Mouse (Mus musculus): ENCODE results near the gene Sypl2. TPM values are rescaled to one million over a fixed set of nuclear protein-coding genes. Genes with fewer than 3 reads are reported as not detected.

The Sypl2 gene
- polyA plus RNA-seq, 1 experiment from 2014 or later: 0.39 TPM

Other genes starting within 250 kb of the Sypl2 start
- 46.9 and 47.2 TPM in 2 replicates for gene Gstm2, start 240.2 kb downstream of the Sypl2 start, polyA plus RNA-seq (2016; fragmentation: Nextera tagmentation; extraction: Ambion mirVana)
- gene Gstm1, start 208.7 kb downstream of the Sypl2 start, polyA plus RNA-seq (2016; fragmentation: Nextera tagmentation; extraction: Ambion mirVana): 30.1 and 62.2 TPM in 2 replicates
- gene Gstm4, start 181.8 kb downstream of the Sypl2 start, polyA plus RNA-seq (2016; fragmentation: Nextera tagmentation; extraction: Ambion mirVana): 16.9 and 21.1 TPM in 2 replicates
- gene Ampd2, start 140.0 kb downstream of the Sypl2 start, polyA plus RNA-seq (2016; fragmentation: Nextera tagmentation; extraction: Ambion mirVana): 57.5 and 62.8 TPM in 2 replicates
- gene Gnat2, start 133.9 kb downstream of the Sypl2 start, polyA plus RNA-seq (2016; fragmentation: Nextera tagmentation; extraction: Ambion mirVana): 1.1 and 1.9 TPM in 2 replicates
- gene Gnai3, start 80.5 kb downstream of the Sypl2 start, polyA plus RNA-seq (2016; fragmentation: Nextera tagmentation; extraction: Ambion mirVana): 106 and 131 TPM in 2 replicates
- gene Gpr61, start 71.8 kb downstream of the Sypl2 start, polyA plus RNA-seq (2016; fragmentation: Nextera tagmentation; extraction: Ambion mirVana): 0.11 and 0.33 TPM in 2 replicates
- 1.4 and 3.3 TPM in 2 replicates for gene Amigo1, start 40.3 kb downstream of the Sypl2 start, polyA plus RNA-seq (2016; fragmentation: Nextera tagmentation; extraction: Ambion mirVana)
- 3.1 and 3.9 TPM in 2 replicates for gene Cyb561d1, start 25.4 kb downstream of the Sypl2 start, polyA plus RNA-seq (2016; fragmentation: Nextera tagmentation; extraction: Ambion mirVana)
- gene Atxn7l2, start 15.7 kb downstream of the Sypl2 start, polyA plus RNA-seq (2016; fragmentation: Nextera tagmentation; extraction: Ambion mirVana): 9.2 and 11.7 TPM in 2 replicates
- 280 and 324 TPM in 2 replicates for gene Psma5, start 30.3 kb upstream of the Sypl2 start, polyA plus RNA-seq (2016; fragmentation: Nextera tagmentation; extraction: Ambion mirVana)
- 15.1 and 26.4 TPM in 2 replicates for gene Sort1, start 57.4 kb upstream of the Sypl2 start, polyA plus RNA-seq (2016; fragmentation: Nextera tagmentation; extraction: Ambion mirVana)
- 60.0 and 65.8 TPM in 2 replicates for gene Mybphl, start 138.3 kb upstream of the Sypl2 start, polyA plus RNA-seq (2016; fragmentation: Nextera tagmentation; extraction: Ambion mirVana)
- gene Psrc1, start 157.2 kb upstream of the Sypl2 start, polyA plus RNA-seq (2016; fragmentation: Nextera tagmentation; extraction: Ambion mirVana): 44.0 and 57.6 TPM in 2 replicates
- 2.7 and 2.8 TPM in 2 replicates for gene Celsr2, start 188.9 kb upstream of the Sypl2 start, polyA plus RNA-seq (2016; fragmentation: Nextera tagmentation; extraction: Ambion mirVana)
- gene Sars, start 218.6 kb upstream of the Sypl2 start, polyA plus RNA-seq (2016; fragmentation: Nextera tagmentation; extraction: Ambion mirVana): 106 and 130 TPM in 2 replicates

Measured in heart, embryonic 10.5 days (tissue).